Mouse (Mus musculus) G1E (cell line): ENCODE data around the gene Nell2.

Source experiments
- CTCF ChIP-seq: IDR thresholded peaks from 2 replicates; pipeline ENCODE4 v1.5.1; 2012; ENCODE audit warnings: low read depth, low read length, inconsistent platforms, mixed read lengths
- GATA1 ChIP-seq: IDR thresholded peaks from 2 replicates; pipeline ENCODE4 v1.6.1; 2012; ENCODE audit warnings: borderline replicate concordance, low read length, inconsistent platforms, mixed read lengths
- POLR2AphosphoS5 ChIP-seq: IDR thresholded peaks from 2 replicates; pipeline ENCODE4 v1.6.1; 2012; ENCODE audit warnings: low read depth, low read length, inconsistent platforms; ENCODE audit not compliant: insufficient replicate concordance

- no peak for TF ChIP-seq POLR2AphosphoS5
- TF ChIP-seq CTCF, result no peak
- no peak for TF ChIP-seq GATA1
These were observed 40.4 kb downstream of the Nell2 start for GRCm38 (mm10) chr15:95487961-95488360.
